ENCODE assay signal across 8 mouse cellular contexts in genomic region chr11:116530187-116531147, GRCm38 (mm10). TPM values are rescaled to one million over a fixed set of nuclear protein-coding genes. Genes with fewer than 3 reads are reported as not detected.
DNase-seq lines count a peak whose midpoint lies in the region; ATAC-seq and TF ChIP-seq lines count a peak whose summit lies in the region.

Gene Sphk1, plus strand, starts transcription at chr11:116530925.

- no peak for ATAC-seq in heart, embryonic 14.5 days (ENCODE audit: insufficient number of reproducible peaks, insufficient read depth, low FRiP score, low read depth)
- no peak for ATAC-seq in embryonic facial prominence, embryonic 12.5 days (ENCODE audit: insufficient number of reproducible peaks, insufficient read depth, low FRiP score, low TSS enrichment)

- no peak for DNase-seq in heart, adult 11 months
- peak; percentile 35 for DNase-seq in kidney, adult 2 months
- DNase-seq in lung, postnatal 10 days = peak; percentile 59
- DNase-seq in testis, postnatal 10 days (ENCODE audit: low spot score) = peak; percentile 43
- no peak for DNase-seq in ovary, postnatal 36 days (ENCODE audit: low spot score)
- DNase-seq in layer of hippocampus, adult 9-11 months = no peak

- no peak for TF ChIP-seq POLR2A in kidney, adult 2 months (IDR thresholded peaks at IDR 0.05; ENCODE audit: low read depth, low read length)

- peak within 1 kb of the TSS; percentile 48 to 50 for H3K4me3 ChIP-seq in heart, embryonic 14.5 days (ENCODE audit: control insufficient read depth in 1 of 2, insufficient read depth in 1 of 2, low read depth in 1 of 2, low read length in 2 of 2)
- H3K4me3 ChIP-seq in embryonic facial prominence, embryonic 12.5 days = peak within 1 kb of the TSS; percentile 55
- peak within 1 kb of the TSS; percentile 57 for H3K4me3 ChIP-seq in kidney, adult 2 months (ENCODE audit: insufficient read depth, low read depth, low read length)

- peak within 1 kb of the TSS; percentile 98 for H3K4me2 ChIP-seq in heart, embryonic 14.5 days (ENCODE audit: low read length)
- H3K4me2 ChIP-seq in embryonic facial prominence, embryonic 12.5 days (replicated peaks) = peak within 1 kb of the TSS; percentile 97

- peaks cover 16 to 28% of the 10 kb centered on the region in 2 experiments for H3K4me1 ChIP-seq in heart, embryonic 14.5 days (ENCODE audit: control insufficient read depth in 2 of 2, insufficient read depth in 2 of 2, low read length in 2 of 2)
- peaks cover 37% of the 10 kb centered on the region for H3K4me1 ChIP-seq in embryonic facial prominence, embryonic 12.5 days
- no peaks in the 10 kb centered on the region for H3K4me1 ChIP-seq in kidney, adult 2 months (ENCODE audit: control insufficient read depth, insufficient read depth, low read length)

- TF ChIP-seq CTCF in kidney, adult 2 months (conservative IDR thresholded peaks at IDR 0.05; ENCODE audit: insufficient read depth, insufficient read length, low read depth, low read length) = no peak

- H3K27ac ChIP-seq in heart, embryonic 14.5 days (replicated peaks in 1 of 2; ENCODE audit: control insufficient read depth in 1 of 2, insufficient read depth in 1 of 2, low read depth in 2 of 2, low read length in 2 of 2) = no peak within 1 kb of the TSS
- peak within 1 kb of the TSS; percentile 63 for H3K27ac ChIP-seq in embryonic facial prominence, embryonic 12.5 days
- H3K27ac ChIP-seq in kidney, adult 2 months (ENCODE audit: insufficient read depth, low read depth, low read length) = no peak within 1 kb of the TSS

- peaks cover 35% of the 10 kb centered on the region for H3K27me3 ChIP-seq in heart, embryonic 14.5 days (ENCODE audit: control insufficient read depth, insufficient read depth, low read length)
- H3K27me3 ChIP-seq in embryonic facial prominence, embryonic 12.5 days = peaks cover 51% of the 10 kb centered on the region
- H3K27me3 ChIP-seq in kidney, adult 2 months (replicated peaks; ENCODE audit: control insufficient read depth, insufficient read depth, low read length) = no peaks in the 10 kb centered on the region

- H3K36me3 ChIP-seq in heart, embryonic 14.5 days (ENCODE audit: control insufficient read depth, insufficient read depth, low read length) = no peaks in the 10 kb centered on the region
- H3K36me3 ChIP-seq in embryonic facial prominence, embryonic 12.5 days = no peaks in the 10 kb centered on the region
- no peaks in the 10 kb centered on the region for H3K36me3 ChIP-seq in kidney, adult 2 months (ENCODE audit: control insufficient read depth, insufficient read depth, low read length)

- H3K9ac ChIP-seq in heart, embryonic 14.5 days (ENCODE audit: low read length) = peak within 1 kb of the TSS; percentile 66
- H3K9ac ChIP-seq in embryonic facial prominence, embryonic 12.5 days = peak within 1 kb of the TSS; percentile 33; the same call in 1 of the 2 replicates

- WGBS in heart, embryonic 14.5 days = 33% methylated on average over 11 of the region's 11 CpGs
- WGBS in embryonic facial prominence, embryonic 12.5 days = 17% methylated on average over 11 of the region's 11 CpGs
- WGBS in kidney, adult 2 months = 62% methylated on average over 11 of the region's 11 CpGs

- H3K9me3 ChIP-seq in heart, embryonic 14.5 days (ENCODE audit: control insufficient read depth, low read length) = no peaks in the 10 kb centered on the region
- no peaks in the 10 kb centered on the region for H3K9me3 ChIP-seq in embryonic facial prominence, embryonic 12.5 days

RNA-seq across cellular contexts. Expression of gene Sphk1, which starts in this region (rescaled TPM):
- 2.3 and 2.5 TPM in 2 replicates for polyA plus RNA-seq in heart, embryonic 14.5 days (2014; fragmentation: Nextera tagmentation; extraction: Ambion mirVana)
- 6.9 and 8.3 TPM in 2 replicates for polyA plus RNA-seq in embryonic facial prominence, embryonic 12.5 days (2016; fragmentation: Nextera tagmentation; extraction: Ambion mirVana)
- polyA plus RNA-seq in kidney, adult 2 months (2012; rRNA removed) = 9.9 and 12.0 TPM in 2 replicates

Comparison
In these comparisons a context has a peak if more than half of its experiments do, and no peak if none do; other contexts are left out.
1. DNase-seq: peak in kidney, adult 2 months (single experiment), lung, postnatal 10 days (single experiment) and testis, postnatal 10 days (single experiment); none in heart, adult 11 months (single experiment), ovary, postnatal 36 days (single experiment) and layer of hippocampus, adult 9-11 months (single experiment).
2. Peak in every context shown above with its lines, with median percentiles within 50 percentile points of each other: H3K4me3 ChIP-seq.